In the genomic region with DNA sequence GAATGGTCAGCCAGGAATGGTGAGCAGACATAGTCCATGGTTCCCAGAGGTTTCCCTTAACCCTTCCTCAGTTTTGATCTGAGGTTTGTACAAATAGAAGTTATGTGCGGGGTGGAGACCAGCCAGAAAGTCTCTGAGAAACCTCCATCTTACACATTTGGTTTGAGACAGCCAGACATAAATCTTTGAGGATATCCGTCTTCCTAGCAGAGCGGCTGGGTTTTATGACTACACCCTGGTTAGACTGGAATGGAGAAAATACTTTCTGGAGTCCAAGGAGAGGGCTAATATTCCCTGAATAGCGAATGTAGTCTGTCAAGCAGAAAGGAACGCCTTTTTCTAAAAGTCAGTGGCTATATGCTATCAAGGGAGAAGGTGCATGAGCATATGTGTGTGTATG, we compare ENCODE assay signal across 37 mouse cellular contexts. TPM values are rescaled to one million over a fixed set of nuclear protein-coding genes. Genes with fewer than 3 reads are reported as not detected.
DNase-seq lines count a peak whose midpoint lies in the region; ATAC-seq and TF ChIP-seq lines count a peak whose summit lies in the region.
"Had no signal": no experiment of that assay in that cellular context is flagged by ENCODE, and none has a peak within 500 bp of the region (broad histone marks: within the 10 kb centered on the region; RNA-seq: fewer than 3 reads in every experiment).

No protein-coding gene starts in this region.

- no peak overlapping the region for H3K9ac ChIP-seq in kidney, embryonic 16.5 days (replicated peaks; ENCODE audit: low read length)
- H3K9ac ChIP-seq in limb, embryonic 13.5 days: no peak overlapping the region
- no peak overlapping the region for H3K9ac ChIP-seq in forebrain, embryonic 15.5 days (replicated peaks)
- H3K9ac ChIP-seq: embryonic facial prominence, embryonic 15.5 days; forebrain, embryonic 12.5 days; hindbrain, embryonic 12.5 days; hindbrain, embryonic 15.5 days had no signal

- no peaks in the 10 kb centered on the region for H3K36me3 ChIP-seq in kidney, embryonic 16.5 days (ENCODE audit: insufficient read depth, low read length)
- H3K36me3 ChIP-seq in megakaryocyte, embryonic 14.5 days (replicated peaks; ENCODE audit: low read length): no peaks in the 10 kb centered on the region
- no peaks in the 10 kb centered on the region for H3K36me3 ChIP-seq in limb, embryonic 13.5 days
- no peaks in the 10 kb centered on the region for H3K36me3 ChIP-seq in thymus, adult 2 months (ENCODE audit: control insufficient read depth, insufficient read depth, low read length)
- H3K36me3 ChIP-seq in forebrain, embryonic 15.5 days: no peaks in the 10 kb centered on the region
- H3K36me3 ChIP-seq: embryonic facial prominence, embryonic 15.5 days; forebrain, embryonic 12.5 days; hindbrain, embryonic 12.5 days; hindbrain, embryonic 15.5 days had no signal

- no peaks in the 10 kb centered on the region for H3K9me3 ChIP-seq in kidney, embryonic 16.5 days (ENCODE audit: low read length)
- no peaks in the 10 kb centered on the region for H3K9me3 ChIP-seq in megakaryocyte, embryonic 14.5 days
- H3K9me3 ChIP-seq in limb, embryonic 13.5 days: no peaks in the 10 kb centered on the region; the same call in 1 of the 2 replicates
- H3K9me3 ChIP-seq in forebrain, embryonic 15.5 days: no peaks in the 10 kb centered on the region
- H3K9me3 ChIP-seq: embryonic facial prominence, embryonic 15.5 days; forebrain, embryonic 12.5 days; hindbrain, embryonic 12.5 days; hindbrain, embryonic 15.5 days had no signal

- H3K4me1 ChIP-seq in kidney, embryonic 16.5 days (ENCODE audit: insufficient read depth, low read length): peaks cover 13% of the 10 kb centered on the region
- H3K4me1 ChIP-seq in megakaryocyte, embryonic 14.5 days: no peaks in the 10 kb centered on the region
- peaks cover 28% of the 10 kb centered on the region for H3K4me1 ChIP-seq in limb, embryonic 13.5 days
- H3K4me1 ChIP-seq in thymus, adult 2 months (replicated peaks; ENCODE audit: control insufficient read depth, insufficient read depth, low read length): no peaks in the 10 kb centered on the region
- no peaks in the 10 kb centered on the region for H3K4me1 ChIP-seq in forebrain, embryonic 15.5 days
- H3K4me1 ChIP-seq: forebrain, embryonic 12.5 days; hindbrain, embryonic 12.5 days; hindbrain, embryonic 15.5 days had no signal

- WGBS in kidney, embryonic 16.5 days: 23% methylated on average over 5 of the region's 5 CpGs
- 36% methylated on average over 5 of the region's 5 CpGs for WGBS in limb, embryonic 13.5 days
- WGBS in thymus, adult 2 months: 91% methylated on average over 5 of the region's 5 CpGs
- 92% methylated on average over 5 of the region's 5 CpGs for WGBS in forebrain, embryonic 15.5 days

- H3K27me3 ChIP-seq in kidney, embryonic 16.5 days (ENCODE audit: insufficient read depth, low read length): no peaks in the 10 kb centered on the region
- H3K27me3 ChIP-seq in megakaryocyte, embryonic 14.5 days (replicated peaks): peaks cover 6% of the 10 kb centered on the region
- H3K27me3 ChIP-seq in limb, embryonic 13.5 days: no peaks in the 10 kb centered on the region
- H3K27me3 ChIP-seq in thymus, adult 2 months (ENCODE audit: control insufficient read depth, insufficient read depth, low read length): no peaks in the 10 kb centered on the region
- H3K27me3 ChIP-seq in forebrain, embryonic 15.5 days: no peaks in the 10 kb centered on the region
- H3K27me3 ChIP-seq: embryonic facial prominence, embryonic 15.5 days; forebrain, embryonic 12.5 days; hindbrain, embryonic 12.5 days; hindbrain, embryonic 15.5 days had no signal

- no peak for TF ChIP-seq POLR2A in thymus, adult 2 months (IDR thresholded peaks at IDR 0.05; ENCODE audit: control insufficient read depth, extremely low read depth, insufficient read depth, low read length, poor library complexity)

- DNase-seq in kidney, adult 18-20 months: no peak
- no peak for DNase-seq in thymus, adult 2 months
- DNase-seq: adrenal gland, adult 8-10 months; adrenal gland, postnatal 25 days; cerebellum, adult 11-12 months; cerebellum, adult 8-10 months; cerebellum, postnatal 10 days; cerebellum, postnatal 36 days; embryo, embryonic 11 days; gastrocnemius, postnatal 10 days; heart, adult 11 months had no signal

- TF ChIP-seq CTCF in thymus, adult 2 months (IDR thresholded peaks at IDR 0.05; ENCODE audit: borderline replicate concordance, control insufficient read depth, extremely low read depth, insufficient read depth, low read length, poor library complexity): no peak

- H3K4me2 ChIP-seq in kidney, embryonic 16.5 days (replicated peaks; ENCODE audit: low read depth, low read length): no peak overlapping the region
- H3K4me2 ChIP-seq in limb, embryonic 13.5 days (replicated peaks): no peak overlapping the region
- no peak overlapping the region for H3K4me2 ChIP-seq in forebrain, embryonic 15.5 days (replicated peaks)
- H3K4me2 ChIP-seq: embryonic facial prominence, embryonic 15.5 days; forebrain, embryonic 12.5 days; heart, embryonic 11.5 days; hindbrain, embryonic 12.5 days; hindbrain, embryonic 15.5 days had no signal

- peak; percentile 42; the same call in 1 of the 2 replicates for ATAC-seq in kidney, embryonic 16.5 days (ENCODE audit: low FRiP score, low TSS enrichment)
- ATAC-seq in megakaryocyte, adult 5-6 weeks (ENCODE audit: poor library complexity, severe bottlenecking): no peak
- peak; percentile 8; the same call in 1 of the 2 replicates for ATAC-seq in limb, embryonic 13.5 days (ENCODE audit: low FRiP score, low read depth)
- ATAC-seq in forebrain, embryonic 15.5 days (replicated peaks): no peak
- ATAC-seq: activated CD4-positive, CD25-positive, alpha-beta regulatory T cell, adult 4 months; CD4-positive, CD25-positive, alpha-beta regulatory T cell, adult 4 months; forebrain, embryonic 16.5 days had no signal

- H3K4me3 ChIP-seq in kidney, embryonic 16.5 days (ENCODE audit: low read length): no peak overlapping the region
- H3K4me3 ChIP-seq in megakaryocyte, embryonic 14.5 days (replicated peaks): peak overlapping the region; percentile 10
- no peak overlapping the region for H3K4me3 ChIP-seq in limb, embryonic 13.5 days
- no peak overlapping the region for H3K4me3 ChIP-seq in thymus, adult 2 months (ENCODE audit: control insufficient read depth, insufficient read depth, low read length)
- no peak overlapping the region for H3K4me3 ChIP-seq in forebrain, embryonic 15.5 days
- H3K4me3 ChIP-seq: embryonic facial prominence, embryonic 15.5 days; erythroblast, embryonic 14.5 days; forebrain, embryonic 12.5 days; hindbrain, embryonic 12.5 days; hindbrain, embryonic 15.5 days had no signal

- H3K27ac ChIP-seq in kidney, embryonic 16.5 days (ENCODE audit: low read length): no peak overlapping the region
- H3K27ac ChIP-seq in limb, embryonic 13.5 days: no peak overlapping the region; the same call in 1 of the 2 replicates
- no peak overlapping the region for H3K27ac ChIP-seq in thymus, adult 2 months (ENCODE audit: control insufficient read depth, insufficient read depth, low read length)
- no peak overlapping the region for H3K27ac ChIP-seq in forebrain, embryonic 15.5 days (replicated peaks)
- H3K27ac ChIP-seq: embryonic facial prominence, embryonic 15.5 days; forebrain, embryonic 12.5 days; hindbrain, embryonic 12.5 days; hindbrain, embryonic 15.5 days had no signal

RNA-seq across cellular contexts. Expression of gene Smim23, which starts 16.8 kb away (rescaled TPM):
- not detected in 2 replicates for polyA plus RNA-seq in kidney, embryonic 16.5 days (2015; fragmentation: Nextera tagmentation; extraction: Ambion mirVana)
- not detected in 2 replicates for polyA plus RNA-seq in megakaryocyte, embryonic 14.5 days (2012; ENCODE audit: insufficient read depth, low replicate concordance)
- total RNA-seq in megakaryocyte, adult 5-6 weeks (2015): not detected in 2 replicates
- not detected in 2 replicates for total RNA-seq in megakaryocyte, adult 5-6 weeks (2017)
- not detected in 2 replicates for polyA plus RNA-seq in limb, embryonic 13.5 days (2015; fragmentation: Nextera tagmentation; extraction: Ambion mirVana)
- not detected in 2 replicates for polyA plus RNA-seq in thymus, adult 2 months (2012; rRNA removed)
- not detected in 2 replicates for polyA plus RNA-seq in forebrain, embryonic 15.5 days (2015; fragmentation: Nextera tagmentation; extraction: Ambion mirVana)
- total RNA-seq: adrenal gland, adult 8-10 months; adrenal gland, postnatal 25 days; gastrocnemius, adult 18-20 months; gastrocnemius, postnatal 10 days; gastrocnemius, postnatal 4 days; heart, adult 8-10 months; heart, postnatal 25 days; hematopoietic stem cell, adult 5-6 weeks; MEL had no signal
- polyA plus RNA-seq: activated CD4-positive, CD25-positive, alpha-beta regulatory T cell, adult 4 months; brain, embryonic 14.5 days; C2C12; CD4-positive, CD25-positive, alpha-beta regulatory T cell, adult 4 months; cortical plate, adult 2 months; embryonic facial prominence, embryonic 11.5 days; embryonic facial prominence, embryonic 15.5 days; erythroblast, embryonic 14.5 days; forebrain, embryonic 12.5 days; forebrain, embryonic 16.5 days; heart, embryonic 11.5 days; heart, embryonic 14.5 days; heart, postnatal 0 days; hindbrain, embryonic 12.5 days; hindbrain, embryonic 15.5 days had no signal

Comparison
In these comparisons a context has a peak if more than half of its experiments do, and no peak if none do; other contexts are left out.
1. ATAC-seq: peak in kidney, embryonic 16.5 days (single experiment) and limb, embryonic 13.5 days (single experiment); none in megakaryocyte, adult 5-6 weeks (single experiment) and forebrain, embryonic 15.5 days (single experiment).